Mouse (Mus musculus): ENCODE measurements at regions not wholly inside any gene's neighbourhood (a gene's known extent, or its start where the extent isn't known, plus 50 kb on each side); places are given as distances from the start of the nearest gene placed in this dataset.

DNA sequence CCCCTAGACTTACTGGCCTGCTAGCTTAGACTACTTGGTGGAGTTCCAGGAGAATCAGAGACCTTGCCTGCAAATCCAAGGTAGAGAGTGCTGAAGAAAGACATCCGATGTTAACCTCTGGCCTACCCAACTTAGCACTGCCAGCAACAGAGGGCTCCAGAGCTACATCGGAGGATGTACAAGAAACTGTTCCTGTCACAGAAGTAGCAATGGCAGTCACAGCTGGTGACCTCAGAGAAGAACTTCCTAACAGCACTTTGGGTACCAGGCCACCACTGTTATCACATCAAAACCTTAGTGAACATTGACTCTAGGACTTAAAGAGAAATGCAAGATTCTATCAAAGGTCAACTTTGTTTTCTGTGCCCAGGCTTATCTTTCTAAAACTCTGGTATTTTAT, 180.0 kb downstream of the Sox4 start:
- Histone ChIP-seq H3K9ac (no peak overlapping the region), H3K4me3 (no peak overlapping the region), H3K36me3 (no peaks in the 10 kb centered on the region), H3K4me2 (no peak overlapping the region), H3K27me3 (no peaks in the 10 kb centered on the region), H3K9me3 (replicated peaks) (no peaks in the 10 kb centered on the region), H3K27ac (no peak overlapping the region), H3K4me1 (replicated peaks) (peaks cover 23% of the 10 kb centered on the region)
- no peak for ATAC-seq (replicated peaks; ENCODE audit: insufficient number of reproducible peaks, insufficient read depth, low FRiP score, low read depth)
- WGBS, result 74% methylated on average over 2 of the region's 2 CpGs

DNA sequence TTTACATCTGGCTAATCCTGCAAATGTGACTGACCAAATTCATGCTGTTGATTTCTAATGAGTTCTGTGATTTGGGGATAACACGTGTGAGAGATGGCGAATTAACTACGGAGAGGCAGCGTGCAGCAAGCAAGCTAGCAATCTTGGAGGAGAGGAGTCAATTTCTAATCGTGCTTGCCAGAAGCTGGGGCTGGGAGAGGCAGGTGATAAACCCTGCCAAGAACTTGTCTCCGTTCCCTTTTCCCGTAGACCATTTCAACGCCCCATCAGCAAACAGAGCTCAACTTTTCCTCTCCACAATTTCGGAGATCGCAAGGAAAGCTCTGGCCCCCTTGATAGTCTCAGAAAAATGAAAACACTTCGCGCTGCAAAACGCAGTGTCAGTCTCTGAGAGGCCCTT, 183.0 kb downstream of the Sox4 start:
- peak; percentile 53; the same call in 1 of the 2 replicates for ATAC-seq (replicated peaks; ENCODE audit: insufficient number of reproducible peaks, insufficient read depth, low FRiP score, low read depth)

GRCm38 (mm10) chr13:28770018-28770417, 183.5 kb downstream of the Sox4 start:
- Histone ChIP-seq H3K4me2 (no peak overlapping the region), H3K9me3 (replicated peaks) (no peaks in the 10 kb centered on the region), H3K36me3 (no peaks in the 10 kb centered on the region), H3K9ac (no peak overlapping the region), H3K27me3 (no peaks in the 10 kb centered on the region), H3K4me1 (replicated peaks) (peaks cover 28% of the 10 kb centered on the region), H3K4me3 (no peak overlapping the region), H3K27ac (peak overlapping the region; percentile 47)
- no peak for ATAC-seq (replicated peaks; ENCODE audit: insufficient number of reproducible peaks, insufficient read depth, low FRiP score, low read depth)
- 48% methylated on average over 4 of the region's 4 CpGs for WGBS

More for the DNA sequence above, 183.0 kb downstream of the Sox4 start:
- 9% methylated on average over 13 of the region's 13 CpGs for WGBS
- Histone ChIP-seq H3K36me3 (no peaks in the 10 kb centered on the region), H3K27me3 (no peaks in the 10 kb centered on the region), H3K4me2 (peak overlapping the region; percentile 41), H3K4me3 (peak overlapping the region; percentile 22), H3K4me1 (replicated peaks) (peaks cover 28% of the 10 kb centered on the region), H3K9me3 (replicated peaks) (no peaks in the 10 kb centered on the region), H3K27ac (peak overlapping the region; percentile 62), H3K9ac (no peak overlapping the region)

GRCm38 (mm10) chr13:28768717-28769426, 184.6 kb downstream of the Sox4 start:
- Histone ChIP-seq H3K27me3 (no peaks in the 10 kb centered on the region), H3K4me3 (no peak overlapping the region), H3K4me2 (no peak overlapping the region), H3K9ac (no peak overlapping the region), H3K9me3 (replicated peaks) (no peaks in the 10 kb centered on the region), H3K4me1 (replicated peaks) (peaks cover 28% of the 10 kb centered on the region), H3K27ac (0 out of 2 replicates have a peak overlapping the region, but pooled peaks have one; percentile 1), H3K36me3 (no peaks in the 10 kb centered on the region)
- 39% methylated on average over 14 of the region's 14 CpGs for WGBS
- ATAC-seq (replicated peaks; ENCODE audit: insufficient number of reproducible peaks, insufficient read depth, low FRiP score, low read depth), result no peak

GRCm38 (mm10) chr13:28762555-28762954, 191.0 kb downstream of the Sox4 start:
- Histone ChIP-seq H3K36me3 (no peaks in the 10 kb centered on the region), H3K9me3 (replicated peaks) (no peaks in the 10 kb centered on the region), H3K27me3 (no peaks in the 10 kb centered on the region), H3K9ac (no peak overlapping the region), H3K4me2 (no peak overlapping the region), H3K27ac (no peak overlapping the region), H3K4me3 (no peak overlapping the region), H3K4me1 (replicated peaks) (peaks cover 16% of the 10 kb centered on the region)
- no peak for ATAC-seq (replicated peaks; ENCODE audit: insufficient number of reproducible peaks, insufficient read depth, low FRiP score, low read depth)
- WGBS, result 91% methylated on average over 2 of the region's 2 CpGs

DNA sequence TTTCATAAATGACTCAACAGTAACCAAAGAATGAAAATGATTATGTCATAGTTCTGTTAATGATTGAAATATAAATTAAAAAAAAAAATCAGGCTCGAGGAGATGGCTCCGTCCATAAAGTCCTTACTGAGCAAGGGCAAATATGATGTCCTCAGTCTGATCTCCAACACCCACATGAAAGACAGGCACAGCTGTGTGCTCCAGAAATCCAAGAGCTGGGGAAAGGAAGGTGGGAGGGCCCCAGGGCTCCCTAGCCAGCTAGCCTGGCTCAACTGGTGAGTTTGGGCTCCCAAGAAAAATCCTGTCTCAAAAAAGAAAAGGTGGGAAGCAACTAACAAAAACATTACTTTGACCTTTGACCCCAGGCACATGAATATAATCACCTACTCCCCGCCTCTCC, 194.5 kb downstream of the Sox4 start:
- H3K27ac ChIP-seq, result peak overlapping the region; percentile 18; the same call in 1 of the 2 replicates
- no peak for ATAC-seq (replicated peaks; ENCODE audit: insufficient number of reproducible peaks, insufficient read depth, low FRiP score, low read depth)
- no peak overlapping the region for H3K4me3 ChIP-seq
- H3K9me3 ChIP-seq (replicated peaks), result no peaks in the 10 kb centered on the region
- H3K9ac ChIP-seq, result no peak overlapping the region
- WGBS, result 41% methylated on average over 3 of the region's 3 CpGs
- H3K4me2 ChIP-seq, result no peak overlapping the region
- H3K27me3 ChIP-seq, result no peaks in the 10 kb centered on the region
- H3K36me3 ChIP-seq, result no peaks in the 10 kb centered on the region
- H3K4me1 ChIP-seq (replicated peaks), result peaks cover 32% of the 10 kb centered on the region

DNA sequence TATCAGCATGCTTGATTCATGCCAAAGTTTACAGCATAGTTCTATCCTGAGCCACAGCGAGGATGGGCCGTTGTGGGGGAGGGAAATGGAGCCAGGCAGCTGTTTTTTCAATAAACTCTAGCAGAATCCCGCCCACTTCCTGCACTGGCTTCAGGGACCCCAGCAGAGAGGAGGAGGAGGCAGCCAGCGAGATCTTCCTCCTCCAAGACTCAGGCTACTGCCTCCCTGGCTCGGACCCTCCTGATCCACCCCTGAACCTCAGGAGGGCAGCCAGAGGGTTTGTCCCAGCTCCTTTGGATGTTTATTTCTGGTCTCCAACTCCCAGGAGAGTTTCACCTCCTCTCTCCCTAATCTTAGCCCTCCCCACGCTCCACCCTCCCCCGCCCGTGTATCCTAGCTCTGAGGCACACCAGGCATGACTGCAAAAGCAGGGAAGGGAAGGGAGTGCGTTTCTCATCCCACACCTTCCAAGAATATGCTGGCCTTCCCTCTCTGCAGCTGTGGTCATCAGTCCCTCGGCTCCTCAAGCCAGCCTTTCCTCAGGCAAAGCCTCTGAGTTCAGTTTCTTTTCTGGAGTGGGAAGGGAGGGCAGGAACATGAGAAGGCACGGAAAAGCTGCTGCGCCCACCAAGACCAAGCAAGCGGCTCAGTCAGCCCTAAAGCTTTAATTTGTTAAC, 195.5 kb downstream of the Sox4 start:
- Histone ChIP-seq H3K9ac (peak overlapping the region; percentile 36), H3K4me2 (peak overlapping the region; percentile 65), H3K9me3 (replicated peaks) (no peaks in the 10 kb centered on the region), H3K4me3 (peak overlapping the region; percentile 36), H3K27ac (peak overlapping the region; percentile 86), H3K27me3 (no peaks in the 10 kb centered on the region), H3K36me3 (no peaks in the 10 kb centered on the region), H3K4me1 (replicated peaks) (peaks cover 34% of the 10 kb centered on the region)
- WGBS, result 3% methylated on average over 13 of the region's 13 CpGs
- ATAC-seq (replicated peaks; ENCODE audit: insufficient number of reproducible peaks, insufficient read depth, low FRiP score, low read depth), result peak; percentile 87

DNA sequence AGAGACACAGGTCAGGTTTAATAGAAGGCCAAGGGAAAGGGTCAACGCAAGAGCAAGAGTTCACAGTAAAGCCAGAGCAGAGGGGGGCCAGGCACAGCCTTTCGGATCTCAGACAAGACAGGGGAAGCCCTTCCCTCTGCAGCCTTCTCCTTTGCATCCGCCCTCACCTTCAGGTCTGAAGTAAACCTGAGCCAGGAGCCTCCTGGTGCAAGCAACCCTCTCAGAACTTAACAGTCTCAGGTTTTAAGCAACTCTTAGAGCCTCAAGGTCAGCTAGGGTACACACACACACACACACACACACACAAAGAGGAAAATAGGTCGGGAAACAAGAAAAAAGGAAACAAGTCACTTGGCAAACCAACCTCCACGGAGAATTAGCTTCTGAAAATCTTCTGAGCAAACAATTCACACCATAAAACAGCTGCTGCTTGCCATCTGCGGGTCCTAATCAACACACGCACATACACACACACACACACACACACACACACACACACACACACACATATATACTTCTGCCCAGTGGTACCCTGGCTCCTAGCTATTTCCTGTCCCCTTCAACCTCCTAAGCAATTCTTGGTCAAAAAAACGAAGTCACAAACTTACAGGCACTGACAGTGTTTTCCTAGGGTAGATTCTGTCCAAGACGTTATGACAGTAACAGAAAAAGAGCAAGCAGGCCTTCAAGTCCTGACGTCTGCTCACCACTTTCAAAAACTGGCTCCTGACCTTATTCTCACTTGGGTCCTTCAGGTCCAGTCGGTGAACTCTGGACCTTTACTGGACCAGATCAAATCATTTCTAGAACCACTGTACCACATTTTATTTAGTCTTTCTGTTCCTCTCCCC, 196.4 kb downstream of the Sox4 start:
- WGBS, result 32% methylated on average over 11 of the region's 11 CpGs
- H3K36me3 ChIP-seq, result no peaks in the 10 kb centered on the region
- H3K4me3 ChIP-seq, result peak overlapping the region; percentile 36
- H3K9ac ChIP-seq, result peak overlapping the region; percentile 36; the same call in 1 of the 2 replicates
- H3K27me3 ChIP-seq, result no peaks in the 10 kb centered on the region
- H3K4me2 ChIP-seq, result peak overlapping the region; percentile 65
- peaks cover 34% of the 10 kb centered on the region for H3K4me1 ChIP-seq (replicated peaks)
- no peaks in the 10 kb centered on the region for H3K9me3 ChIP-seq (replicated peaks)
- no peak for ATAC-seq (replicated peaks; ENCODE audit: insufficient number of reproducible peaks, insufficient read depth, low FRiP score, low read depth)
- peak overlapping the region; percentile 86 for H3K27ac ChIP-seq

DNA sequence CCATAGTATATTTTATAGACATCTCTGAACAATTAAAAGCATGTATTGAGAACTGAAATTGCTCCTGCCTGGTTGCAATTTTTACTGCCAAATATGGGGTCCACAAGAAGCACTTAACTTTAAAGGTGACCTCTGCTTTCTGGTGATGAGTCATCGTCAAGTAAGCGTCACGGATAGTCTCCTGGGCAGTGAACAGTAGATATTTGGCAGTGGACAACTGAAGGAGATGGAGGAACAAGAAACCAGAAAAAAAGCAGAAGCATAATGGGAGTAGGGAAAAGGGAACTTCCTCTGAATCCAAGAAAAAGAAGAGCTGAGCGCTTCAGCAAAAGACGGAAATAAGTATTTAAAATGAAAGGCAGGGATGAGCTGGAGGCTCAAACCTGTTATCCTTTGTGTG, 199.3 kb downstream of the Sox4 start:
- Histone ChIP-seq H3K4me3 (no peak overlapping the region), H3K4me1 (replicated peaks) (peaks cover 33% of the 10 kb centered on the region), H3K9ac (no peak overlapping the region), H3K36me3 (no peaks in the 10 kb centered on the region), H3K4me2 (no peak overlapping the region), H3K27me3 (no peaks in the 10 kb centered on the region), H3K27ac (no peak overlapping the region), H3K9me3 (replicated peaks) (no peaks in the 10 kb centered on the region)
- 35% methylated on average over 5 of the region's 5 CpGs for WGBS
- no peak for ATAC-seq (replicated peaks; ENCODE audit: insufficient number of reproducible peaks, insufficient read depth, low FRiP score, low read depth)

DNA sequence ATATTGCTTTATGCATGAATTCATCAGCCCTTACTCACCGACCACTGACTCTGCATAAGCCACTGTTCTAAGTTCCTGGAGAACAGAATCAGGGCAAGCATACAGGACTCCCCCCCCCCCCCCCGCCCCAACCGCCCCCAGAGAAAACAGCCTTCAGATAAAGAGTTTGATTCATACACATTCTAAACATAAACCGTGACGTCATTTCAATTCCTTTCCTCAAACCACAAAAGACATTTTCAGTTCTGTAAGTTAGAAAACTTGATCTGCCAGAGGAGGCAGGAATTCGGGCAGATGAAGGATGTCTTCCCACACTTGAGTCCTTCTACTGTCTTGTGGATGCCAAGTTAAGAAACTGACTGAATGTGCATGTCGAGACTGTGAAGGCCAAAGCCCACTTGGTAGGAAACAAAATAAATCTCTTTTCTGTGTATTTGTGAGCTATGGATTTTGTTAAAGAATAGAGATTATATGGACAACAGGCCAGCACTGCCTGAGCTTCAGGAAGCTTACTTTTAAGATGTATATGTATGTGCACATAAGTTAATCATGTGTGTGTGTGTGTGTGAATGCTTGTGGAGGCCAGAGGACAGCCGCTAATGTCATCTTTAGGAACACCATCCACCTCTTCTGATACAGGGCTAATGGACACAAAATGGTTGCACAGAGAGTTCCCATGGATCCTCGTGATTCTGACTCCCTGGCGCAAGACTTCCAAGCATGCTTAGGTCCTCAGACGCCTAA, 202.4 kb downstream of the Sox4 start:
- Histone ChIP-seq H3K9ac (no peak overlapping the region), H3K4me3 (no peak overlapping the region), H3K27ac (peak overlapping the region; percentile 13; the same call in 1 of the 2 replicates), H3K27me3 (no peaks in the 10 kb centered on the region), H3K9me3 (replicated peaks) (no peaks in the 10 kb centered on the region), H3K4me2 (no peak overlapping the region), H3K36me3 (no peaks in the 10 kb centered on the region), H3K4me1 (replicated peaks) (peaks cover 9% of the 10 kb centered on the region; the same call in 1 of the 2 replicates)
- ATAC-seq (replicated peaks; ENCODE audit: insufficient number of reproducible peaks, insufficient read depth, low FRiP score, low read depth), result no peak
- WGBS, result 63% methylated on average over 11 of the region's 11 CpGs

Measured in heart, embryonic 15.5 days (tissue).